ENCODE assay signal across 8 mouse cellular contexts in the genomic region with DNA sequence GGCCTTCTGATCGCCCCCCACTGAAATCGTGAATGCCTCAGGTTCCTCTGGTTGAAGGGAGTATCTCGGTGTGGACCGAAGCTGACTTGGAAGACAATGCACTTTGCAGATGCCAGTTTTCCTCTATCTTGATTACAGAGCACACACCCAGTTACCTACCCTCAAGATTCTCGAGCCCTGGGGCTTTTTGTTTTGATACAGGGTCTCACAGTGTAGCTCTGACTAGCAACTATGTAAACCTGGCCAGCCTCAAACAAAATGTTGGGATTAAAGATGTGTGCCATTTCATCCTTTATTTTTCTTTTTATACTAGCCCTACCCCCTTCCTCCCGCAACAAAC. TPM values are rescaled to one million over a fixed set of nuclear protein-coding genes. Genes with fewer than 3 reads are reported as not detected.
DNase-seq lines count a peak whose midpoint lies in the region; ATAC-seq and TF ChIP-seq lines count a peak whose summit lies in the region.

No protein-coding gene starts in this region.

- H3K4me2 ChIP-seq in liver, embryonic 11.5 days, result peak overlapping the region; percentile 86
- peak overlapping the region; percentile 82 for H3K4me2 ChIP-seq in stomach, postnatal 0 days (replicated peaks; ENCODE audit: low read depth)

- no peak for TF ChIP-seq POLR2A in spleen, adult 2 months (IDR thresholded peaks at IDR 0.05; ENCODE audit: low read depth, low read length)

- peak overlapping the region; percentile 57 for H3K27ac ChIP-seq in spleen, adult 2 months (ENCODE audit: insufficient read depth, low read length)
- peak overlapping the region; percentile 78; the same call in 1 of the 2 replicates for H3K27ac ChIP-seq in liver, embryonic 11.5 days (ENCODE audit: low read depth, low read length)
- peak overlapping the region; percentile 87 for H3K27ac ChIP-seq in stomach, postnatal 0 days (replicated peaks)

- H3K9me3 ChIP-seq in erythroblast, embryonic 14.5 days (ENCODE audit: control insufficient read depth, low read length), result peaks cover 4% of the 10 kb centered on the region; the same call in 1 of the 2 replicates
- H3K9me3 ChIP-seq in liver, embryonic 11.5 days (ENCODE audit: control insufficient read depth, low read length), result no peaks in the 10 kb centered on the region
- H3K9me3 ChIP-seq in stomach, postnatal 0 days (ENCODE audit: control insufficient read depth, low read length), result no peaks in the 10 kb centered on the region

- peaks cover 47% of the 10 kb centered on the region for H3K4me1 ChIP-seq in erythroblast, embryonic 14.5 days (ENCODE audit: control insufficient read depth)
- H3K4me1 ChIP-seq in spleen, adult 2 months (ENCODE audit: control insufficient read depth, insufficient read depth, insufficient read length), result peaks cover 6% of the 10 kb centered on the region
- peaks cover 16% of the 10 kb centered on the region for H3K4me1 ChIP-seq in liver, embryonic 11.5 days (replicated peaks; ENCODE audit: control insufficient read depth, insufficient read depth, low read length)
- 0 out of 2 replicates have a peak, but pooled peaks cover 3% of the 10 kb centered on the region for H3K4me1 ChIP-seq in stomach, postnatal 0 days (replicated peaks; ENCODE audit: control insufficient read depth, insufficient read depth)

- peak overlapping the region; percentile 96 for H3K4me3 ChIP-seq in erythroblast, embryonic 14.5 days (replicated peaks)
- peak overlapping the region; percentile 94 for H3K4me3 ChIP-seq in spleen, adult 2 months (ENCODE audit: extremely low read depth, insufficient read depth, insufficient read length)
- H3K4me3 ChIP-seq in liver, embryonic 11.5 days (ENCODE audit: low read depth, low read length), result peak overlapping the region; percentile 87
- H3K4me3 ChIP-seq in stomach, postnatal 0 days (ENCODE audit: low read depth, low read length), result peak overlapping the region; percentile 85

- no peak for TF ChIP-seq CTCF in spleen, adult 2 months (IDR thresholded peaks at IDR 0.05; ENCODE audit: extremely low read depth, insufficient read depth, insufficient read length, insufficient replicate concordance)
- TF ChIP-seq CTCF in stomach, postnatal 0 days (IDR thresholded peaks at IDR 0.05; ENCODE audit: low read depth), result no peak

- no peak for ATAC-seq in erythroblast, adult 5-6 weeks (replicated peaks; ENCODE audit: low FRiP score, poor library complexity, severe bottlenecking)
- ATAC-seq in liver, embryonic 11.5 days (replicated peaks; ENCODE audit: low FRiP score), result no peak; the same call in 1 of the 2 replicates
- ATAC-seq in stomach, postnatal 0 days (ENCODE audit: low FRiP score, low TSS enrichment), result peak; percentile 2; the same call in 1 of the 2 replicates

- H3K36me3 ChIP-seq in erythroblast, embryonic 14.5 days (ENCODE audit: control insufficient read depth), result peaks cover 32% of the 10 kb centered on the region
- no peaks in the 10 kb centered on the region; the same call in 1 of the 2 replicates for H3K36me3 ChIP-seq in spleen, adult 2 months (ENCODE audit: control insufficient read depth, insufficient read depth, low read length)
- 0 out of 2 replicates have a peak, but pooled peaks cover 2% of the 10 kb centered on the region for H3K36me3 ChIP-seq in liver, embryonic 11.5 days (ENCODE audit: control insufficient read depth, insufficient read depth, low read length)
- 0 out of 2 replicates have a peak, but pooled peaks cover 3% of the 10 kb centered on the region for H3K36me3 ChIP-seq in stomach, postnatal 0 days (ENCODE audit: control insufficient read depth, insufficient read depth, low read length)

- TF ChIP-seq EP300 in stomach, postnatal 0 days (optimal IDR thresholded peaks at IDR 0.05), result no peak

- 16% methylated on average over 6 of the region's 6 CpGs for WGBS in spleen, adult 2 months
- 16% methylated on average over 6 of the region's 6 CpGs for WGBS in liver, embryonic 11.5 days
- 13% methylated on average over 6 of the region's 6 CpGs for WGBS in stomach, postnatal 0 days

- DNase-seq in spleen, adult 2 months (ENCODE audit: low read depth in 1 of 2, low spot score in 2 of 2), result no peak
- DNase-seq in spleen, adult 18-20 months, result no peak
- no peak for DNase-seq in liver, embryonic 11.5 days (ENCODE audit: low spot score)
- DNase-seq in stomach, postnatal 0 days (ENCODE audit: low spot score), result no peak
- DNase-seq in spleen, postnatal 4 days (ENCODE audit: low spot score in 2 of 2), result no peak
- DNase-seq in cerebellum, adult 11-12 months, result no peak

- peak overlapping the region; percentile 90 for H3K9ac ChIP-seq in liver, embryonic 11.5 days (ENCODE audit: low read depth, low read length)
- peak overlapping the region; percentile 81 for H3K9ac ChIP-seq in stomach, postnatal 0 days (ENCODE audit: low read length)

- H3K27me3 ChIP-seq in erythroblast, embryonic 14.5 days (ENCODE audit: control insufficient read depth), result peaks cover 3% of the 10 kb centered on the region; the same call in 1 of the 2 replicates
- no peaks in the 10 kb centered on the region for H3K27me3 ChIP-seq in spleen, adult 2 months (ENCODE audit: control insufficient read depth, insufficient read depth, low read length)
- no peaks in the 10 kb centered on the region; the same call in 1 of the 2 replicates for H3K27me3 ChIP-seq in liver, embryonic 11.5 days (replicated peaks; ENCODE audit: control insufficient read depth, insufficient read depth, low read length)
- H3K27me3 ChIP-seq in stomach, postnatal 0 days (ENCODE audit: control insufficient read depth, insufficient read depth, low read length), result no peaks in the 10 kb centered on the region

RNA-seq across cellular contexts. Expression of a gene that starts 0.3 kb away (rescaled TPM):
- polyA plus RNA-seq in erythroblast, embryonic 14.5 days (2012), result 14.4 and 14.8 TPM in 2 replicates
- 15.5 and 20.4 TPM in 2 replicates for total RNA-seq in erythroblast, adult 5-6 weeks (2015; ENCODE audit: low replicate concordance)
- 91.9 and 143 TPM in 2 replicates for total RNA-seq in erythroblast, adult 5-6 weeks (2017; ENCODE audit: low replicate concordance)
- polyA plus RNA-seq in spleen, adult 2 months (2012; rRNA removed), result 22.2 and 27.0 TPM in 2 replicates
- 194 and 199 TPM in 2 replicates for polyA plus RNA-seq in liver, embryonic 11.5 days (2014; fragmentation: Nextera tagmentation; extraction: Ambion mirVana)
- polyA plus RNA-seq in stomach, postnatal 0 days (2015; fragmentation: Nextera tagmentation; extraction: Ambion mirVana), result 99.5 and 102 TPM in 2 replicates

RNA-seq across cellular contexts. Expression of a gene that starts 30.0 kb away (rescaled TPM):
- polyA plus RNA-seq in erythroblast, embryonic 14.5 days (2012), result 0.15 and 0.33 TPM in 2 replicates
- not detected in 2 replicates for total RNA-seq in erythroblast, adult 5-6 weeks (2015; ENCODE audit: low replicate concordance)
- total RNA-seq in erythroblast, adult 5-6 weeks (2017; ENCODE audit: low replicate concordance), result 0.14 TPM in 1 of 2 replicates, not detected in the other
- polyA plus RNA-seq in spleen, adult 2 months (2012; rRNA removed), result 2.6 and 4.2 TPM in 2 replicates
- 2.4 and 2.5 TPM in 2 replicates for polyA plus RNA-seq in liver, embryonic 11.5 days (2014; fragmentation: Nextera tagmentation; extraction: Ambion mirVana)
- 7.5 and 9.7 TPM in 2 replicates for polyA plus RNA-seq in stomach, postnatal 0 days (2015; fragmentation: Nextera tagmentation; extraction: Ambion mirVana)
